Comparison of ENCODE assay signal across 9 mouse cellular contexts in the genomic region with DNA sequence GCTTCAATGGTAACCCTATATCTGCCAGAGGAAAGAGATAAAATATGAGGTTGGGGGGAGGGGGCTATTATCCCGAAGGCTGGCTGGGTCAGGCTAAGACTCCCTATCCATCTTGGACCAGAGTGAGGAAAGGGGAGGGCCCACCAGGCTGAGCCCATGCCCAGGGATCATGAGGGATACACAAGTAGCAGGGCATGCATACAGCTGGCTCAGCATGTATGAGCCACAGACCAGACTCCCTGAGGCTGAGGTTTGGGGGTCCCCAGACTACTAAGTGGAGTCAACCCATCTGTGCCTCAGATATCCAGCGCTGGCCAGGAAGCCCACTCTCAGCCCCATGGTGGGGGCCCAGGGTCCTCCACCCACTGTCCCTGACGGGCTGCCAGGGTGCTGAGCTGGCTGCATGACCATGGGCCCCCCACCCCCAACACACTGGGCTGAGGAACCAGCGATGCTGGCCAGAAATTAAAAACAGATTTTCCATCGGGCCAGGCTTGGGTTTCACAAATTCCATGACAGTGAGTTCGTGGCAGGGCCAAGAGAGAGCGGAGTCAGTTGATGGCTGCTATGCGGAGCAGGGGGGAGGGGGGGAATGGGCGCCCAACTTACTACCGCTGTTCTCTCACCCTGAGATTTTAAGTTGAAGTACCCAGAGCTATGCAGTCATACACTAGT. TPM values are rescaled to one million over a fixed set of nuclear protein-coding genes. Genes with fewer than 3 reads are reported as not detected.
A peak's percentile ranks its signal among the peaks of the same experiment; 100 is the strongest.
DNase-seq lines count a peak whose midpoint lies in the region; ATAC-seq lines count a peak whose summit lies in the region.
"Had no signal": no experiment of that assay in that cellular context is flagged by ENCODE, and none has a peak within 500 bp of the region (broad histone marks: within the 10 kb centered on the region; RNA-seq: fewer than 3 reads in every experiment).

No protein-coding gene starts in this region.

- no peak overlapping the region for H3K4me3 ChIP-seq in heart, embryonic 14.5 days (ENCODE audit: control insufficient read depth in 1 of 2, insufficient read depth in 1 of 2, low read depth in 1 of 2, low read length in 2 of 2)

- peak overlapping the region; percentile 30 to 39 for H3K27ac ChIP-seq in heart, embryonic 14.5 days (replicated peaks in 1 of 2; ENCODE audit: control insufficient read depth in 1 of 2, insufficient read depth in 1 of 2, low read depth in 2 of 2, low read length in 2 of 2)

- peaks cover 35 to 55% of the 10 kb centered on the region in 2 experiments for H3K4me1 ChIP-seq in heart, embryonic 14.5 days (ENCODE audit: control insufficient read depth in 2 of 2, insufficient read depth in 2 of 2, low read length in 2 of 2)

- peak overlapping the region; percentile 41 for H3K9ac ChIP-seq in heart, embryonic 14.5 days (ENCODE audit: low read length)

- DNase-seq in kidney, postnatal 4 days: peak; percentile 39 to 56
- DNase-seq in kidney, adult 11 months: no peak
- peak; percentile 31 for DNase-seq in embryo, embryonic 11.5 days (ENCODE audit: low read depth, low spot score)
- peak; percentile 36 for DNase-seq in lung, postnatal 14 days
- DNase-seq in adrenal gland, adult 18-20 months (ENCODE audit: low spot score in 2 of 2): no peak

- H3K9me3 ChIP-seq in heart, embryonic 14.5 days (ENCODE audit: control insufficient read depth, low read length): no peaks in the 10 kb centered on the region
- H3K9me3 ChIP-seq: G1E had no signal

- WGBS in heart, embryonic 14.5 days: 44% methylated on average over 10 of the region's 10 CpGs

- ATAC-seq in heart, embryonic 14.5 days (ENCODE audit: insufficient number of reproducible peaks, insufficient read depth, low FRiP score, low read depth): no peak
- ATAC-seq in erythroid progenitor cell, adult 5-6 weeks (replicated peaks; ENCODE audit: low FRiP score, poor library complexity, severe bottlenecking): no peak
- no peak for ATAC-seq in megakaryocyte-erythroid progenitor cell, adult 5-6 weeks (replicated peaks; ENCODE audit: low FRiP score, low TSS enrichment, poor library complexity, severe bottlenecking)

- H3K27me3 ChIP-seq in heart, embryonic 14.5 days (ENCODE audit: control insufficient read depth, insufficient read depth, low read length): no peaks in the 10 kb centered on the region

- H3K4me2 ChIP-seq in heart, embryonic 14.5 days (ENCODE audit: low read length): 0 out of 2 replicates have a peak overlapping the region, but pooled peaks have one; percentile 7

- H3K36me3 ChIP-seq in heart, embryonic 14.5 days (ENCODE audit: control insufficient read depth, insufficient read depth, low read length): peaks cover 43% of the 10 kb centered on the region

RNA-seq across cellular contexts. Expression of a gene that starts 7.4 kb away (rescaled TPM):
- 32.8 and 35.7 TPM in 2 replicates for polyA plus RNA-seq in heart, embryonic 14.5 days (2014; fragmentation: Nextera tagmentation; extraction: Ambion mirVana)
- total RNA-seq in erythroid progenitor cell, adult 5-6 weeks (2015; ENCODE audit: low replicate concordance): 21.8 and 26.7 TPM in 2 replicates
- 21.2 and 23.2 TPM in 2 replicates for total RNA-seq in erythroid progenitor cell, adult 5-6 weeks (2017; ENCODE audit: low replicate concordance)
- 26.7 and 32.2 TPM in 2 replicates for total RNA-seq in megakaryocyte-erythroid progenitor cell, adult 5-6 weeks (2014; fragmentation: Nextera tagmentation)
- 5.6 and 8.6 TPM in 2 replicates for total RNA-seq in megakaryocyte-erythroid progenitor cell, adult 5-6 weeks (2017)
- total RNA-seq in adrenal gland, adult 18-20 months (2021): 10 to 100 TPM; 26.5 to 70.6 TPM

RNA-seq across cellular contexts. Expression of a gene that starts 34.3 kb away (rescaled TPM):
- polyA plus RNA-seq in heart, embryonic 14.5 days (2014; fragmentation: Nextera tagmentation; extraction: Ambion mirVana): 3.8 and 6.4 TPM in 2 replicates
- total RNA-seq in erythroid progenitor cell, adult 5-6 weeks (2015; ENCODE audit: low replicate concordance): 19.7 and 20.5 TPM in 2 replicates
- 1.9 and 11.4 TPM in 2 replicates for total RNA-seq in erythroid progenitor cell, adult 5-6 weeks (2017; ENCODE audit: low replicate concordance)
- total RNA-seq in megakaryocyte-erythroid progenitor cell, adult 5-6 weeks (2014; fragmentation: Nextera tagmentation): 17.6 and 38.9 TPM in 2 replicates
- total RNA-seq in megakaryocyte-erythroid progenitor cell, adult 5-6 weeks (2017): 21.3 and 22.9 TPM in 2 replicates
- 10 to 100 TPM in 1 of 2 experiments, 1 to 10 TPM in 1; 9.8 to 12.3 TPM for total RNA-seq in adrenal gland, adult 18-20 months (2021)

Comparison
In these comparisons a context has a peak if more than half of its experiments do, and no peak if none do; other contexts are left out.
1. DNase-seq: peak in kidney, postnatal 4 days (2 of 2), embryo, embryonic 11.5 days (single experiment) and lung, postnatal 14 days (single experiment); none in kidney, adult 11 months (single experiment) and adrenal gland, adult 18-20 months (0 of 2).